8 mouse cellular contexts compared by ENCODE assay signal in the genomic region with DNA sequence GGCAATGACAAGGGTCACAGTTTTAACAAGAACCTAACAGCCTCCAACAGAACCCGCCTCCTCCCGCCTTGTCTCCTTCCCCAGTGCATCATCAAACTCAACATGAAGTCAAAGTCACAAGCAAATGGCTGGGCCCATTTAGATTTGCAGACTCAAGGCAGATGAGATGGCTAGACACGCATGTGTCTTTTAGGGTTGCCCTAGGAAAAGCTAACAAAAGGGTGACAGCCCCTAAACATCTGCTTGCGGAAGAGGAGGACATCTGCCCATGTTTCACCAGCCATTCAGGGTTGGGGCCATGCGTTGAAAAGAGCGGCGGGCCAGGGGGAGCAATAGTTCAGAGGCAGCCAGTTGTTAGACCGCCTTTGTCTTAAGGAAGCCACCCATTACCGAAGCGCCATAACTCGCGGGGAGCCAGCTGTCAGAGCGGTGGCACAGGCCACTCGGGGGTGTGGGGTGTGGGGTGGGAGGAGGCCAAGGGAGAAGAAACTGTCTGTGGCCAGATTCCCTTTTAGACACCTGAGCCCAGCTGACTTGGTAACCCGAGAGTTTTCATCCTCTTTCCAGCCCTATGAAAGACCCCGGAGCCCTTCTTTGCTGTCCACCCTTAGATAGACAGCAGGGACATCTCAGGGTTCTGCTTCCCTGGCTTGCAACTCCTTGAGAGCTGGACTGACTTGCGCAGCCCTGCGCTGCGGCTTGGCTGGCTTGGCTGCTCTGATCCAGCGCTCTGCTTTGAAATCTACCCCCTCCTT. TPM values are rescaled to one million over a fixed set of nuclear protein-coding genes. Genes with fewer than 3 reads are reported as not detected.
DNase-seq lines count a peak whose midpoint lies in the region; ATAC-seq and TF ChIP-seq lines count a peak whose summit lies in the region.

No protein-coding gene starts in this region.

- no peaks in the 10 kb centered on the region for H3K9me3 ChIP-seq in ES-E14 (ENCODE audit: control insufficient read depth, insufficient read depth, low read depth, low read length)
- no peaks in the 10 kb centered on the region for H3K9me3 ChIP-seq in forebrain, embryonic 13.5 days (replicated peaks)

- peaks cover 0 to 8% of the 10 kb centered on the region in 2 experiments; a peak in 1 of 4 replicates for H3K4me1 ChIP-seq in ES-E14 (ENCODE audit: control insufficient read depth in 2 of 2, insufficient read depth in 2 of 2, low read length in 2 of 2, poor library complexity in 1 of 2)
- peaks cover 37% of the 10 kb centered on the region for H3K4me1 ChIP-seq in forebrain, embryonic 13.5 days

- 13% methylated on average over 20 of the region's 20 CpGs for WGBS in forebrain, embryonic 13.5 days

- H3K4me2 ChIP-seq in forebrain, embryonic 13.5 days, result peak overlapping the region; percentile 96

- peak; percentile 58 for ATAC-seq in forebrain, embryonic 13.5 days
- ATAC-seq in monocyte, adult 5-6 weeks (replicated peaks; ENCODE audit: insufficient number of reproducible peaks, low FRiP score, low TSS enrichment, poor library complexity, severe bottlenecking), result no peak

- no peak overlapping the region for H3K9ac ChIP-seq in ES-E14 (ENCODE audit: insufficient read depth, low read depth, low read length, poor library complexity, severe bottlenecking)
- H3K9ac ChIP-seq in forebrain, embryonic 13.5 days, result peak overlapping the region; percentile 78

- H3K4me3 ChIP-seq in gastrocnemius, adult 2 months, result peak overlapping the region; percentile 77
- peak overlapping the region; percentile 30 to 72; a peak in 2 of 4 replicates for H3K4me3 ChIP-seq in ES-E14 (ENCODE audit: insufficient read depth in 1 of 2, low read depth in 1 of 2, low read length in 2 of 2, poor library complexity in 1 of 2, severe bottlenecking in 1 of 2)
- H3K4me3 ChIP-seq in forebrain, embryonic 13.5 days, result peak overlapping the region; percentile 63

- peaks cover 54% of the 10 kb centered on the region for H3K27me3 ChIP-seq in forebrain, embryonic 13.5 days

- no peak for DNase-seq in gastrocnemius, adult 2 months
- no peak for DNase-seq in gastrocnemius, postnatal 25 days
- DNase-seq in ES-E14 (ENCODE audit: low read depth, low spot score), result no peak
- peak; percentile 64 for DNase-seq in mesoderm, embryonic 11.5 days (ENCODE audit: low read depth, low spot score)
- no peak for DNase-seq in adipocyte (ENCODE audit: low spot score)
- DNase-seq in right cerebral cortex, postnatal 14 days, result no peak

- TF ChIP-seq CTCF in gastrocnemius, adult 2 months (IDR thresholded peaks at IDR 0.05), result no peak

- intact Hi-C loops in gastrocnemius, adult 2 months (cut with DNase I), result no loop called here

- peak overlapping the region; percentile 84; the same call in 1 of the 2 replicates for H3K27ac ChIP-seq in gastrocnemius, adult 2 months
- no peak overlapping the region for H3K27ac ChIP-seq in ES-E14 (ENCODE audit: insufficient read depth, low read depth, low read length, poor library complexity, severe bottlenecking)
- H3K27ac ChIP-seq in forebrain, embryonic 13.5 days, result peak overlapping the region; percentile 67

- no peaks in the 10 kb centered on the region for H3K36me3 ChIP-seq in ES-E14 (ENCODE audit: control insufficient read depth, insufficient read depth, low read length, poor library complexity, severe bottlenecking)
- no peaks in the 10 kb centered on the region for H3K36me3 ChIP-seq in forebrain, embryonic 13.5 days (ENCODE audit: poor library complexity, severe bottlenecking)

- in situ Hi-C loops in ES-E14 (cut with MboI; ENCODE audit: low sequenced_read_pairs in 2 of 2, unreplicated experiment in 2 of 2), result no loop called here

TF ChIP-seq in ES-E14, 5 proteins besides CTCF, POLR2A, EP300 and RAD21:
- no peak for TF ChIP-seq MAFK (IDR thresholded peaks at IDR 0.05; ENCODE audit: insufficient read depth, low read depth, low read length)
- TF ChIP-seq ZC3H11A (IDR thresholded peaks at IDR 0.05; ENCODE audit: borderline replicate concordance, low read depth, low read length), result no peak
TF ChIP-seq in ES-E14: peak in this region for 0.

RNA-seq across cellular contexts. Expression of gene Spock2, which starts 0.5 kb away (rescaled TPM):
- total RNA-seq in gastrocnemius, adult 2 months (2021), result 1 to 10 TPM; 6.1 to 6.5 TPM
- total RNA-seq in gastrocnemius, postnatal 25 days (2021), result 1 to 10 TPM; 4.7 to 5.7 TPM
- 4.1 and 6.7 TPM in 2 replicates for total RNA-seq in ES-E14 (2012; rRNA removed)
- 19.7 and 25.9 TPM in 2 replicates for polyA plus RNA-seq in forebrain, embryonic 13.5 days (2015; fragmentation: Nextera tagmentation; extraction: Ambion mirVana)
- 0.10 to 0.58 TPM (median 0.21 TPM) in 3 replicates for total RNA-seq in monocyte, adult 5-6 weeks (2017)
